Mouse (Mus musculus) hindbrain, postnatal 0 days (tissue): ENCODE data around the gene Sltm. TPM values are rescaled to one million over a fixed set of nuclear protein-coding genes. Genes with fewer than 3 reads are reported as not detected.
"Not testable (repeated sequence)": the region's sequence is repeated elsewhere in the genome, so short reads cannot be mapped to it uniquely, and the experiment has no call there.

Experiments
- ATAC-seq: fragments of 200-750 bp; cut with Nextera tagmentation; 2 replicates; pipeline ENCODE4 v1.8.0; 2017; ENCODE audit warnings: mild to moderate bottlenecking, moderate TSS enrichment, moderate library complexity
- DNase-seq: peaks from one replicate; pipeline ENCODE4 v3.0.0-alpha.2; 2015; ENCODE audit warnings: low spot score
- H3K27ac ChIP-seq: fragments of 300-500 bp; sonication (generic); 2 replicates; pipeline ENCODE4 v1.5.1; 2014; ENCODE audit warnings: mild to moderate bottlenecking
- H3K27me3 ChIP-seq: fragments of 300-500 bp; sonication (generic); 2 replicates; pipeline ENCODE4 v1.6.1; 2014; ENCODE audit warnings: low read length, mixed read lengths; ENCODE audit not compliant: insufficient read depth
- H3K36me3 ChIP-seq: fragments of 300-500 bp; sonication (generic); 2 replicates; pipeline ENCODE4 v1.6.1; 2014; ENCODE audit warnings: low read length, mixed read lengths; ENCODE audit not compliant: insufficient read depth
- H3K4me1 ChIP-seq: fragments of 300-500 bp; sonication (generic); 2 replicates; pipeline ENCODE4 v1.6.1; 2014; ENCODE audit warnings: antibody characterized with exemption, low read length, mixed read lengths; ENCODE audit not compliant: insufficient read depth
- H3K4me2 ChIP-seq: fragments of 300-500 bp; sonication (generic); 2 replicates; pipeline ENCODE4 v1.6.1; 2014; ENCODE audit warnings: low read depth, mild to moderate bottlenecking, low read length, moderate library complexity, mixed read lengths
- H3K4me3 ChIP-seq: fragments of 300-500 bp; sonication (generic); 2 replicates; pipeline ENCODE4 v1.5.1; 2014; ENCODE audit warnings: low read length
- H3K9ac ChIP-seq: fragments of 300-500 bp; sonication (generic); replicated peaks from 2 replicates; pipeline ENCODE4 v1.6.1; 2014; ENCODE audit warnings: mild to moderate bottlenecking, low read length, moderate library complexity, mixed read lengths
- H3K9me3 ChIP-seq: fragments of 300-500 bp; sonication (generic); 2 replicates; pipeline ENCODE4 v1.6.1; 2016; ENCODE audit warnings: low read length, mixed read lengths
- CTCF ChIP-seq: IDR thresholded peaks from 2 replicates; pipeline ENCODE4 v1.5.1; 2016; ENCODE audit warnings: antibody characterized with exemption, control low read depth, low read depth
- WGBS: fragments of 180-500 bp; shearing (Covaris S2); extraction: QIAGEN DNeasy Blood & Tissue Kit; methylation state at CpG from one replicate; pipeline ENCODE4 v1.1.7; 2014; 5-methylcytosine and 5-hydroxymethylcytosine counted together
- polyA plus RNA-seq: library from polyadenylated mRNA; unstranded; fragments of >200 nt; fragmentation: Nextera tagmentation; extraction: Ambion mirVana; gene quantifications from 2 replicates; pipeline ENCODE4 v1.2.1, GENCODE M21; 2015
- total RNA-seq: library from RNA; depleted of rRNA; stranded (reverse); fragments of >200 nt; gene quantifications from 2 replicates; pipeline ENCODE4 v1.2.3, GENCODE M21; 2014

Gene Sltm
- total and polyA plus RNA-seq, 2 experiments from 2014 or later = 23.2 to 39.4 TPM

DNA sequence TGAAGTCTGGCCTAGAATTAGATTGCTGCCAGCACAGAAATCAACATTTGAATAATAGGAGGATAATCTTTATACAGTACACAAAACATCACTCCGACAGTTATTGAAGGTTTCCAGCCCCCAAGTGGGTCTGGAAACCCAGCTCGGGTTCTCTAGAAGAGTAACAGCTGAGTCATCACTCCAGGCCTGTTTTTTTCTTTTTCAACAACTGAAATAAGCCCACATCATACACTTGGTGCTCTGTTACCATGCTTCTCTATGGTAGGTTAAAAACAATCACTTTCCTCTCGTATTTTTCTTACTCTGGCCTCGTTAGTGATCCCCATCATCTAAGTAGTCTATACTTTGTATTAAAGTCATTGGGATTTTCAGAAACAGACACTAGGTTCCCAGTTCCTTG, 5.8 kb downstream of the Sltm start:
- Histone ChIP-seq H3K36me3 (no peaks in the 10 kb centered on the region), H3K4me3 (no peak overlapping the region), H3K9ac (no peak overlapping the region), H3K9me3 (no peaks in the 10 kb centered on the region), H3K27me3 (no peaks in the 10 kb centered on the region), H3K4me1 (peaks cover 8% of the 10 kb centered on the region; the same call in 1 of the 2 replicates), H3K27ac (no peak overlapping the region), H3K4me2 (no peak overlapping the region)
- ATAC-seq (no peak), DNase-seq (no peak)
- WGBS = 75% methylated on average over 4 of the region's 4 CpGs
- no peak for TF ChIP-seq CTCF

DNA sequence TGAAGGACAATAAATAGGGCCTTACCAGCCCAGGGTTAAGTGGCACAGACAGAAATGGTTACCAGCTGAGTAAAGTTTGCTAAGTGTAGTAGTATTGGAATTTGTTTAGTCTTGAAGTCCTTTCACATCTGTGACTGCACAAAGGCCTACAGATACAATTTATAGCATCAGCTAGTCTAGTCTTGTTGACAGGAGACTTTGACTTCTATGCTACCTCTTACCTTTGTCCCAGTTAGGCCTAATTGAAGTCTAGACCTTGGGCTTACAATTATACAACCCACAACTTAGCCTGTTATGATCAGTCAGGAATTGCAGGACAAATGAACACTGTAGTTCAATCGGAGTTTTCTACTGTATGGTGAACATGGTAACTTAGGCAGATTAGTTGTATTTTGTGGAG, 9.0 kb downstream of the Sltm start:
- H3K4me2 ChIP-seq = no peak overlapping the region
- H3K4me1 ChIP-seq = no peaks in the 10 kb centered on the region
- no peaks in the 10 kb centered on the region for H3K9me3 ChIP-seq
- no peak overlapping the region for H3K27ac ChIP-seq
- H3K4me3 ChIP-seq = no peak overlapping the region
- no peak overlapping the region for H3K9ac ChIP-seq
- no peaks in the 10 kb centered on the region for H3K27me3 ChIP-seq
- DNase-seq (no peak), ATAC-seq (no peak)
- 96% methylated on average over 1 of the region's 1 CpGs for WGBS
- H3K36me3 ChIP-seq = no peaks in the 10 kb centered on the region
- no peak for TF ChIP-seq CTCF

DNA sequence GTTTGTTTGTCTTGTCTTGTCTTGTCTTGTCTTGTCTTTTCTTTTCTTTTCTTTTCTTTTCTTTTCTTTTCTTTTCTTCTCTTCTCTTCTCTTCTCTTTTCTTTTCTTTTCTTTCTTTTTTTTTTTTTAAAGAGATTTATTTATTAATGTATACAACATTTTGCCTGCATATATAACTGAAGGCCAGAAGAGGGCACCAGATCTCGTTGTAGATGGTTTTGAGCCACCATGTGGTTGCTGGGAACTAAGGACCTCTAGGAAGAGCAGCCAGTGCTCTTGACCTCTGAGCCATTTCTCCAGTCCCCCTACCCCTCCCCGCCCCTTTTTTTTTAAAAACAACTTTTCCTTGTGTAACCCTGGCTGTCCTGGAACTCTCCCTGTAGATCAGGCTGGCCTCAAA, 9.7 kb downstream of the Sltm start:
- H3K9me3 ChIP-seq, H3K27me3 ChIP-seq, ATAC-seq, H3K4me3 ChIP-seq, H3K4me1 ChIP-seq, H3K9ac ChIP-seq, H3K36me3 ChIP-seq, DNase-seq, H3K4me2 ChIP-seq, H3K27ac ChIP-seq: not testable (repeated sequence)
- WGBS = 99% methylated on average over 2 of the region's 2 CpGs

DNA sequence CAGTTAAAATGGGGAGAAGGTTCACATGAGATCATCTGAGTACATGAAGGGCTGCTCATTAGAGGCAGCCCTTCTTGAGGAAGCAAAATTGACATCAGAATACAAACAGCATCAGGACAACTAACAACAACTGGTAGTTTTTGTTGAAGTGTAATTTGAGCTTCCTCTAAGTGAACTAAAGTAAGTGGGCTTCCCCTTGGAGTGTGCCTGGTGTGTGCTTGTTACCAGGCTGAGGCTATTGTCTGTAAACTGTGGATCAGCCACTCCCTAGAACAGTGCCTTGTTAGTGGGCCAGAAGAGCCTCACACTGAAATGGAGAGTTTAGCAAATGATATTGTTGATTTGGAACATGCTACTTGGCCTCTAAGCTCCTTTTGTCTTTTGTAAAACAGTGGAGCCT, 12.9 kb downstream of the Sltm start:
- Histone ChIP-seq H3K9ac (no peak overlapping the region), H3K4me1 (no peaks in the 10 kb centered on the region), H3K4me2 (no peak overlapping the region), H3K27me3 (no peaks in the 10 kb centered on the region), H3K36me3 (no peaks in the 10 kb centered on the region), H3K27ac (no peak overlapping the region), H3K4me3 (no peak overlapping the region), H3K9me3 (no peaks in the 10 kb centered on the region)
- no peak for TF ChIP-seq CTCF
- DNase-seq = no peak
- ATAC-seq = no peak

GRCm38 (mm10) chr9:70556796-70557195, 14.2 kb downstream of the Sltm start:
- H3K36me3 ChIP-seq = no peaks in the 10 kb centered on the region
- no peak overlapping the region for H3K27ac ChIP-seq
- H3K4me1 ChIP-seq = no peaks in the 10 kb centered on the region
- TF ChIP-seq CTCF = no peak
- H3K9me3 ChIP-seq = no peaks in the 10 kb centered on the region
- no peak for ATAC-seq
- no peaks in the 10 kb centered on the region for H3K27me3 ChIP-seq
- DNase-seq = no peak
- H3K4me3 ChIP-seq = no peak overlapping the region
- no peak overlapping the region for H3K4me2 ChIP-seq
- 91% methylated on average over 5 of the region's 5 CpGs for whole genome bisulfite sequencing
- no peak overlapping the region for H3K9ac ChIP-seq

DNA sequence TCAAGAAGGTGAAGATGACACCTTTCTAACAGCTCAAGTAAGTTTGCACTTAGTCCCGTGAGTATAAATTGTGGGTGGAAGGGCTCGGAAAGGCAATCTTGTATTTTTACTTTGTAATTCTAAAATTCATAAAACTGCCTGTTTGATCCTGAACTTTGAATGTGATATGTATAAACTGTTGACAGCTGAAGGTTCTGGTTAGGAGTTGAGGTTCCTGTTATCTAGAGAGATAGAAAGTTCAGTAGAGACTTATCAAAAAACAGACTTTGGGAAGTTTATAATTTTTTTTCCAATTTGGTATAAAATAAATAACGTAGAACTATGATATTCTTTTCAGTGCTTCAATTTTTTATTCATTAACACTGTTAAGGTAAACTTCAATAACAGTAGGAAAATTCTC, 20.3 kb downstream of the Sltm start:
- H3K27ac ChIP-seq = no peak overlapping the region
- no peaks in the 10 kb centered on the region for H3K4me1 ChIP-seq
- H3K4me2 ChIP-seq = no peak overlapping the region
- 94% methylated on average over 3 of the region's 3 CpGs for WGBS
- no peak for TF ChIP-seq CTCF
- ATAC-seq (no peak), DNase-seq (no peak)
- H3K27me3 ChIP-seq = no peaks in the 10 kb centered on the region
- H3K9me3 ChIP-seq = no peaks in the 10 kb centered on the region
- no peak overlapping the region for H3K9ac ChIP-seq
- no peaks in the 10 kb centered on the region for H3K36me3 ChIP-seq
- no peak overlapping the region for H3K4me3 ChIP-seq

DNA sequence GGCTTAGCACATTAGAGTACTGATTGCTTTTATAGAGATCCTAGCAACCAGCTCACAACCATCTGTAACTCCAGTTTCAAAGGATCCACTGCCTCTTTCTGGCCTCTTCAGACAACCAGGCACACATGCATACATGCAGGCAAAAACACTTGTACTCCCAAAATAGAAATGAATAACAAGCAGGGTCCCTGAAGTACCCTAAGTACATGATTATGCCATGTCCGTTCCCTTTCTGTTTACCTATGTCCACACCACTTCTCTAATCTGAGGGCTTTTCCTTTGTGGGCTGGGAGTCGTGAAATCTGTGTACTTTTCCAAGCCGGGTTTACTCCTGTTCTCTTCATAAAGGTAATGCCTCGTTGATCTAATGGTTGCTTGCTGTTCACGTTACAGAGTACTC, 25.1 kb downstream of the Sltm start:
- no peak for TF ChIP-seq CTCF
- H3K27ac ChIP-seq = no peak overlapping the region
- no peak overlapping the region for H3K4me2 ChIP-seq
- no peaks in the 10 kb centered on the region for H3K4me1 ChIP-seq
- WGBS = 88% methylated on average over 5 of the region's 5 CpGs
- no peak overlapping the region for H3K4me3 ChIP-seq
- H3K36me3 ChIP-seq = peaks cover 8% of the 10 kb centered on the region; the same call in 1 of the 2 replicates
- ATAC-seq = no peak
- no peak overlapping the region for H3K9ac ChIP-seq
- H3K9me3 ChIP-seq = no peaks in the 10 kb centered on the region
- no peak for DNase-seq
- no peaks in the 10 kb centered on the region for H3K27me3 ChIP-seq
